Mouse (Mus musculus) G1E-ER4 (cell line): ENCODE results near the gene Slc52a3. TPM values are rescaled to one million over a fixed set of nuclear protein-coding genes. Genes with fewer than 3 reads are reported as not detected.

Source experiments
- GATA1 ChIP-seq: IDR thresholded peaks from one replicate; pipeline ENCODE4 v1.8.0; 2012; ENCODE audit warnings: low read length, inconsistent platforms
- polyA plus RNA-seq: library from polyadenylated mRNA; stranded (reverse); fragments of >175 nt; gene quantifications from 2 replicates; pipeline ENCODE4 v1.2.3, GENCODE M21; 2012

Slc52a3 gene
- polyA plus RNA-seq, 1 experiment: not detected

DNA sequence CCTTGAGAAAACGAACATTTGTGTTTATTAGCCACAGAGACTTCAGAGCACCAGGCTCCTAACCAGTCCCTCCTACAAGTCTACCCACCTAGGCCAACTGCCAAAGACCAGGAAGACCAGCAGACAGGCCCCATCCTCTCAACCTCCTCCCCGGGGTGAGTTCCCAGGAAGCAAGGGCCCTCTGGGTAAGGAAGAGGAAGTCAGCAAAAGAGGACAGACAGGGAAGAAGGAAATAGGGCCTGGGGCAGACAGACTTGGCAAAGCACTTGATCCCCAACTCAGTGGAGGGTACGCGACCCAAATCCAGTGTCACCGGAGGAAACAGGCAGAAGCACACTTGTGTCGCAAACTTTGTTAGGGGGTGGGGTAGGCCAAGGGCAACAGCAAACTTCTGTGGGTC is 26.9 kb upstream of the Slc52a3 start:
- no peak for TF ChIP-seq GATA1

DNA sequence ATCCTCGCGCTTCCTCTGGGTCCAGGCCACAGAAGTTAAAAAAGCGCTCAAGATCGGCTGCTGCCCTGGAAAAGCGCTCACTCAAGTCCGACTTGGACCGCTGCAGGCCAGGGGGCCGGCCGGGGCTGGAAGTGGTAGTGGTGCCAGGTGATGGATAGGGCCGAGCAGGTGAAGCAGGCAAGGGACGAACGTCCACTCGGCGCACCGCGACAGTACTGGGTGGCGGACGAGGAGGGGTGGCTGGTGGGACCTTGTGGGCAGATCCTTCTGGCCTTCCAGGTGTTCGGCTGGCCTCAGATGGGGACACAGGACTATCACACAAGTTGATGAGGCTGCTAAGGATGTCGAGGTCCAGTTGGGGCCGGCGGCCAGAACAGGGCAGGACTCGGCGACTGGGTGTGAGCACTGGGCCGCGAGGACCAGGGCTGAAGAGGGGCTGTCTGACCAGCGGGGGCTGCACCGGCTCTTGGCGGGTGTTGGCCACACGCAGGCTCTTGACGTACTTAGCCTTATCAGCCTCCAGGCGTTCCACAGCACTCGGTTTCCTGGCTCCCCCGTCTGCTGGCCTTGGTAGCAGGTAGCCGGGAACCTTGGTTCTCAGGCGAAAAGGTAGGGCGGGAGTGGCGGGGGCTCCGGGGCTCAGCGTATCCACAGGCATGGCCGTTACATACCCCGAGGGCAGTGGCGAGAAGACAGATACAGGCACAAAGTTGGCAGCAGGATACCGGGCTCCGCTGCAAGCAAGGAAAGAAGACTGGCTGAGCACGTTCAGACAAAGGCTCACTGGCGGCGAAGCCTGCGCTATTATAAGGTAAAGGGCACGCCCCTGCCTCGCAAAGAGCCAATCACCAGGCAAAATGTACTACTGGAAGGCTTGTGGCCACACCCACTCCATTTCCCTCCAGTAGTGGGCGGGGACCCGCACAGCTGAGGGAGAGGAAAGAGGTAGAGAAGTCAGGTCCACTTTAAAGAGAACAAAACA is 25.8 kb upstream of the Slc52a3 start:
- no peak for TF ChIP-seq GATA1

DNA sequence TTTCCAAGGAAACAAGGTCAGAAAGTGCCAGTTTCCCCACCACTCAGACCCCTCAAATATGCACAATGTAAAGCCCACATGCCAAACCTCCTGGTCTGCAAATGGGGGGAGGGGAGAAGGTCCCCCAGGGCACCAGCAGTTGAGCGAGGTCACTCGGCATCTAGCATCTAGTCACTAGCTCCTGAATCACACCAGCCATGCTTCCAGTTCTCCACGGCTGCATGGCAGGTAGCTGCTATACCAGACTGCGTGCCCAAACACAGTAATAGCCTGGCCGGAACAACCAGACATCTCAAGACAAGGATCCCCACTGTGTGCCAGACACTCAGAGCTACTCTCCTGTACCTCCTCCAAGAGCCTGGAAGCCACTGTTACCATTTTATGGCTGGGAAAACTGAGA is 24.6 kb upstream of the Slc52a3 start:
- TF ChIP-seq GATA1: no peak

DNA sequence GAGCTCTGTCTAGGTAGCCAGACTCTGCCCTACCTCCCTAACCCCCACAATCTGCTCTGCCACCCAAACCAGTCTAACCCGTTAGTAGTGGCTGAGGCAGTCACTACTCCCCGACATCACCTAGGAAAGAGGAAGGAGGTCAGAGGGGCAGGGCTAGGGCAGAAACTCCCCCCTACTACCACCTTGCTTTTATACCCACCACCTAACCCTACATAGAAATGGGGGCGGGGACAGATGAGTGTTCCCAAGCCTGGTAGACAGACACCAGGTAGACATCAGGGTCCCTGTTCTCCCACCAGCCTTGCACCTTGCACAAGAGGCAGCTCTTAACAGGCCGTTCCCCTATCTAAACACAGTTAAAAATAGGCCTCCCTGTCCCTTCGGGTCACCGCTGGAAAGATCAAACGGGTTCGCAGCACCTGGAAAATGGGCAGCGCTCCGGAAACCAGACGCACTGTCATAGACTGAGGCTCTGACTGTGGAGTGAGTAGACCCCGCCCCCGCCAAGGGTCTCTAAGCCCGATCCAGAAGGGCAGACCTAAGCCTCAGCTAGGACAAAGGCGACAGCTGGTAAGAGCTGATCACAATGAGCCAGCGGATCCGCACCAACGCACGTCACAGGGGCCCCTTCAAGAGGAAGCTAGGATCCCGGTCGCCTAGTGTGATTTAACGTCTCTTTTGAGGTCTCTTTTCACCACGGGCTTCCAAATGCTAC is 23.3 kb upstream of the Slc52a3 start:
- no peak for TF ChIP-seq GATA1

DNA sequence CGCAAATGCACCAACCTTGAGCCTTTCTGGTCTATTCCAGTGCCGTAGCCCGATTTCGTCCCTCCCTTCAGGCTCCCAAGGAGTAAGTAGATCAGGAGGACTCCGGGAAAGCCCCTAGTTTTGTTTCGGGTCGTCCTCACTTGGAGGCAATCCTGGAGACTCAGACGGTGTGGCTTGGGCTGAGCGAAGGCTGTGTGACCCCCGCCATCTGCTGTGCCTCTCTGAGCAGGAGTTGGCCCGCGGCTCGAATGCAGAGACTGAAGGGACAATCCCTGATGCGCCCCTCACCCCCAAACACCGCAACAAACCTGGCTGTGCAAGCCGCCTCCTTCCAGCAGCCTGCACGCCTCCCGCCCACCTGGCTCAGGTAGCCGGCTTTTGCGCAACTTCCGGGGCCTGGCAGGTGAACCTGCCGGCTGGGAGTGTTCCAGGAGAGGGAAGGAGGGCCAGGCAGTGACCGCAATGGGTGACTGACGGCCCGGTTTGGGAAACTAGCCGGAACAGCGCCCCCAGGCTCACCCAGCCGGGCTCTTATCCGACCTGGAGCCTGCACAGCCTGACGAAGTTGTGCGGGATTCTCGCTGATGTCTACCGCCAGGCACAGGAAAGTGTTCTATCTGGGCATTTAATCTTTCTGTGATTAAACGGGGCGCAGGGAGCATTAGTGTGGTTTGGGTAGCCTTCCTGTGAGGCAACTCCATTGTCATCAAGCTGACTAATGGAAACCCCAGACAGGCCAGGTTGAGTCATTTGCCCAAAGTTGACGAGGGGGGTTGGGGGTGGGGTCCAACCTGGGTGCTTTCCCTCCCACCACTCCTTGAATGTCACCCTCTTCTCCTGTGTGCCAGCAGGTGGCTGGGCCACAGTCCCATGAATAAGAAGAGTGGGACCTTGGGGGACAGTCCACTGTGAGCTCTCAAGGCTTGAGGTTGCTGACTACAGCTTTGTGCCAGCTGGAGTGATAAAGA is 22.4 kb upstream of the Slc52a3 start:
- TF ChIP-seq GATA1: no peak

DNA sequence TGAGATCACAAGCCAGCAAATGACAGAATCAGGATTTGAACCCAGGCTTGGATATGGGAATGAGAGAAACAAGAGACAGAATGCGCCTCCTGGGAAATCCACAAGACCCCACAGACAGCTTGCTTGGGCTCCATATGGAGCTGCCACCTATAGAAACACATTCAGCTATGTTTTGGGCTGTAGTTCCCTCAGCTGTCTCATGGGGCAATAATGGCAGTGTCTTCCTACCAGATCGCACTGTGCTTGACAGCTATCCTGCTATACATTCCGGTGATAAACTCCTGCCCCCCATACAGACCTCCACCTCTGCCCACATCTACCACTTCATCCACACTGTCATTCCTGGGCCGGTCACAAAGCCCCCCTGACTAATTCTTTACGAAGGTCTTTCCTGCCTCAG is 21.0 kb upstream of the Slc52a3 start:
- TF ChIP-seq GATA1: no peak

DNA sequence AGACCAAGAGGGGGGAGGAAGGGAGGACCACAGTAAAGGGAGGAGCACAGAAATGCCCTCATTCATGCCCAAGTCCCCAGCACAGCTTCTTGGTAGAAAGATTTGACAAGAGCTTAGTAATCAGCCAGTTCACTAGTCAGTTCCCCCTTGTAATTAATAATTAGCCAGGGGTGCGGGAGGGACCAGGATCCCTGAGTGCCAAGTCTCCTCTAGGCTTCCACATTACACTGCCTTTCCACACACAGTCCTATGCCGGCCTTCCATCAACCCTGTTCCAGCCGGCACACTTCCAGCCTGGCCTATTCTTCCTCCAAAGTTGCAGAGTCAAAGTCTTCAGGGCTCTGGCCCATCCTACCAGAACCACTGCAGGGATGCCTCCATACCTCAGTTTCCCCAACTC is 20.2 kb upstream of the Slc52a3 start:
- TF ChIP-seq GATA1: no peak

DNA sequence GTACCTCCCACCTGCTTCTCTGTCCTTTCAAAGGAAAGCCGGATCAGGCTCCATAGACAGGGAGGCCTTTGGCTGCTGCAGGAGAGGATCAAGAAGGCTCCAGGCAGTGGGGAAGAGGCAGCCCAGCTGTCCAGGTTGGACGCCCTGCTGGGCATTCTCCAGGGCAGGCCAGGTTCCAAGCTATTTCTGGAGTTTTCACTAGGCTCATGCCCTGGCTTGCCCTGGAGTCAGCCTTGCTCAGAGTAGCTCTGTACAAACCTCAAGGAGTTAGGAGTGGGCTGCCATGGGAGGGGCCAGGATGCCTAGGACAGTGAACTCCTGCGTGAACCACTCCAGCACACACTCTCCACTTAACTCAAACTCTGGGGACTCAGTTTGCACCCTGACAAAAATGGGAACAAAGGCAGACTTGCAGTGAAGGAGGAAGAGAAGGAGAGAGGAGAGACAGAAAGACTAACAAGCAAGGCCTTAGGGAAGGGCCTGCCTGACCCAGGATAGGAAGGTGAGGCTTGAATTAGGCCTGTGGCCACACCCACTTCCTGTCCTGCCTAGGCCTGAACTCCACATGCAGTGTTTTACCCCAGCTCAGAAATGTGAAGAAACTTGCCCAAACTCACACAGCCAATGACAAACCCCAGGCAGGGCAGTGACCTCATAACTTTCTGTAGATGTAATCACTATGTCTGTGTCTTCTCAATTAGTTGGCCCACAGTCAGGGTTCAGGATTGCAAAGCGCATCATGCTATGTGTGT is 18.4 kb upstream of the Slc52a3 start:
- no peak for TF ChIP-seq GATA1

DNA sequence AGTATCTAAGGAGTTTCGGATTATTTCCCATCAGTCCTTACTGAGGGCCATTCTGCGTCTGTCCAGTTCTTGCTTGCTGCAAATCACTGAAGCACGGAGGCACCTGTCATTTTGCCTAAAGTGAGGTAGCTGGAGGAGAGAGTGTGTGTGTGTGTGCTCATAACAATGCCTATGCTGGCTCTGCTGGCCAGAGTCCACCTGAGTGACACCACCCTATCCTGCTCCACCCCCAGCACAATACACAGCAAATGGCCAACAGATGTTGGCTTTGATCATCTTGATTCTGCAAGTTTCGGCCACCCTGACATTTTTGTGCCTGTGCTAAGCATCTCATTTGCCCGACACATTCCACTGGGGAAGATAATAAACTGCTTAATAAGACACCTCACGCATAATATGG is 17.8 kb upstream of the Slc52a3 start:
- no peak for TF ChIP-seq GATA1

DNA sequence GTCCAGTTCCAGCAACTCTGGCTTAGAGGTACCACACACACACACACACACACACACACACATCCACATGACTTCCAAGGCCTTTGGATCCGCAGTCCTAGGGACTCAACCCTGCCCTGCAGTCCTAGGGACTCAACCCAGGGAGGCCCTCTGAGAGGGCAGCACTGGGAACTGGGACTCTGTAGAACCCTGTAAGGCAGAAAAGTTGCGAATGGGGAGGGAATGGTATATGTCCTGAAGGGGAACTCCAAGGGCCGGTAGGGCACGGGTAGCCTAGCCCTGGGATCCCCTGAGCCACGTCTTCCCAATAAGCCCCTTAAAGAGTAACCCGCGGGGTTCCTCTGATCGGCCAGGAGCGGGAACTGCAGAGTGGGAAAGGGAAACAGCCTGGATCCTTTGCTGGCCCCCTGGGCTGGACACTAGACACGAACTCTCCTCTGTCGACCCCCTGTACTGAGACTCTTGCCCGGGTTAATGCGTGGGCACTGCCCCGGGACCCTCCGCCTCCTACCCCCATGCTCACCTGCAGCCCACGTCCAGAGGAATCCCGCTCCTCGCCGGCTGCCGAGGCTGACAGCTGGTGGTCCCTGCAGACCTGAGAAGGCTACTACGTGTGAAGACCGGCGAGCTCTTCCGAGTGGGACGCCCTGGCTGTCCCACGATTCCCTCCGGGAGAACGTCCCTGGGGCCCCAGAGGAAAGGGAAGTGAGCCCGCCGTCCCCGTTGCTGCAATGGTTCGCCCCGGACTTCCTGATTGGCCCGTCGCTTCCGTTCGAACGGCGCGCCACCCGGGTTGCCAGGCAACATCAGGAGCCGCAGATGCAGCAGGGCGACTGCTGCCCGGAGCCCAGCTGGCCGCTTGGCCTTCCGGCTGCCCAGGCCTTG is 16.6 kb upstream of the Slc52a3 start, which contains the start of gene Fam110a:
Gene Fam110a, minus strand, starts transcription at position 750 of the 885 bp plus-strand sequence.
- TF ChIP-seq GATA1: no peak

DNA sequence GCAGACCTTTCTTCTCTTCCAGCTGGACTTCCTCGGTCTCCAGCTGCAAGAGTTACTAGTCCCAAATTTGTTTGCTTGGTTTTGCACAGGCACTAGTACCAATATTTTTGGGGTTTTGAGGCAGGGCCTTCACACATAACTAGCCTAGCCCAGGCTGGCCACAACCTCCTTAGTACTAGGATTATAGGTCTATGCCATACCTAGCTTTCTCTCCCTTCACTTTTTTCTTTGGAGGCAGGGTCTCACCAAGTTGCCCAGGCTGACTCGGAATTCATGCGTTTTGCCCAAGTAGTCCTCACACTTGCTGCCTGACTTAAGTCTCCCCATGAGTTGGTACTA is 16.0 kb upstream of the Slc52a3 start:
- no peak for TF ChIP-seq GATA1

DNA sequence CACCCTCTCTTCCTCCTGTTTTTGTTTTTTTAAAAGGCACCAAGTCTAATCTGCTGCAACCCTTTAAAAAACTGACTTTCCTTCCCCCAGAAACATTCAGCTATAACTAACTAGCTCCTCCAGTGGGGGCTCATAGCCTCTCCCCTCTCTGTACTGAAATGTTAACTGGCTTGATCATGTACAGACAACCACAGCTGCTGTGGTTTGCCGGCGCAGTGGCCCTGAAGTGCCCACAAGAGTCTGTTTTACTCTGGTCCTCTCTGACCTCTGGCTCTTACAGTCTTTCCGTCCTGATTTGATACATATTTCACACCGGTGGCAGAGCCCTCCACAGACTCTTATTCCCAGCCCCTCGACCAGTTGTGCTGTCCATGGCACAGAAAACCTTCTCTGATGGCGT is 15.0 kb upstream of the Slc52a3 start:
- no peak for TF ChIP-seq GATA1

DNA sequence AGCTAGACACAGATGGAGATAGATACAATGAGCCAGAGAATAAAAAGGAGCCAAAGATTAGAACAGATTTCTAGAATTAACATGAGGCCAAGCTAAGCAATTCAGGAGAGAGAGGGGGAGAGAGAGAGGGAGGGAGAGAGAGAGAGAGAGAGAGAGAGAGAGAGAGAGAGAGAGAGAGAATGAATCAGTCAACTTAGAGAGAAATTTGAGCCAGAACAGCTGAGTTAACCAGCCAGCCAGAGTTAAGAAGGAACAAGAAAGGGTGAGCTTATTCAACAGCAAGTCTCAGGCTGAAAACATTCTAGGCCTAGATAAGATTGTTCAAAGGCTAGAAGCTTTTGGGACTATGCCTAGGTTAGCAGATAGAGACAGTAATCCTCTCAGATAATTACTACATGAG is 13.8 kb upstream of the Slc52a3 start:
- no peak for TF ChIP-seq GATA1

DNA sequence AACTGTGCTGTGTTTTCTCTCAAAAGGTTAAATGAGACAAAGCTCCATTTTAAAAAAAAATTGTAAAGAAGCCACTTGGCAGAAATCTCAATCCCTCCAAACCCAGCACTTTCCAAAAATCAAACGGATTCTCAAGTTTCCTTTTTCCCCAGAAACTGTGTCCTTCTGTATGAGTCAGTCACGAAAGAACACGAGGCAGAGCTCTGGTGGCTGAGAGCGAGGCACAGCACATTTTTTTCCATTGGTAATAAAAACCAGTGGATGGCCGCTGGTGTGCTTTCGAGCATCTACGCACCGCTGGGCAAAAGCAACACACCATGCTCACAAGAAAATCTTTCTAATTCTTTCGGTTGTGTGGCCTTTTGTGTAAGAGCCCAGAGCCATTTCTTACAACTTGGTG is 12.3 kb upstream of the Slc52a3 start:
- TF ChIP-seq GATA1: no peak
